ENCODE assay signal across 8 mouse cellular contexts in genomic region chr3:105959999-105960398, GRCm38 (mm10). TPM values are rescaled to one million over a fixed set of nuclear protein-coding genes. Genes with fewer than 3 reads are reported as not detected.
DNase-seq lines count a peak whose midpoint lies in the region; ATAC-seq and TF ChIP-seq lines count a peak whose summit lies in the region.

Atp5f1 (minus strand) TSS chr3:105960099.

- ATAC-seq in intestine, postnatal 0 days, result no peak
- no peak for ATAC-seq in midbrain, embryonic 11.5 days (ENCODE audit: low FRiP score)

- H3K4me1 ChIP-seq in bone marrow, adult 2 months (ENCODE audit: control insufficient read depth, insufficient read depth, low read length), result no peaks in the 10 kb centered on the region
- no peaks in the 10 kb centered on the region; the same call in 1 of the 2 replicates for H3K4me1 ChIP-seq in intestine, postnatal 0 days (replicated peaks; ENCODE audit: control insufficient read depth, insufficient read depth, low read length)
- peaks cover 14% of the 10 kb centered on the region for H3K4me1 ChIP-seq in midbrain, embryonic 11.5 days (ENCODE audit: control insufficient read depth, insufficient read depth, low read length)

- peak within 1 kb of the TSS; percentile 92 for H3K4me3 ChIP-seq in bone marrow, adult 2 months (replicated peaks; ENCODE audit: control insufficient read depth, low read depth, low read length)
- H3K4me3 ChIP-seq in intestine, postnatal 0 days (ENCODE audit: low read depth, low read length), result peak within 1 kb of the TSS; percentile 91
- H3K4me3 ChIP-seq in midbrain, embryonic 11.5 days (ENCODE audit: low read depth, low read length), result peak within 1 kb of the TSS; percentile 94

- H3K4me2 ChIP-seq in intestine, postnatal 0 days (replicated peaks; ENCODE audit: low read depth), result peak within 1 kb of the TSS; percentile 95
- H3K4me2 ChIP-seq in midbrain, embryonic 11.5 days, result peak within 1 kb of the TSS; percentile 83

- H3K9me3 ChIP-seq in intestine, postnatal 0 days (ENCODE audit: control insufficient read depth), result no peaks in the 10 kb centered on the region
- H3K9me3 ChIP-seq in midbrain, embryonic 11.5 days (ENCODE audit: control insufficient read depth, low read length), result no peaks in the 10 kb centered on the region

- no peak for TF ChIP-seq POLR2A in bone marrow, adult 2 months (IDR thresholded peaks at IDR 0.05; ENCODE audit: borderline replicate concordance, control insufficient read depth, low read depth, low read length)

- 13% methylated on average over 6 of the region's 6 CpGs for WGBS in bone marrow, adult 2 months
- WGBS in intestine, postnatal 0 days, result 6% methylated on average over 6 of the region's 6 CpGs
- 10% methylated on average over 6 of the region's 6 CpGs for WGBS in midbrain, embryonic 11.5 days

- DNase-seq in layer of hippocampus, adult 18-20 months (ENCODE audit: low spot score in 2 of 2), result no peak
- DNase-seq in layer of hippocampus, adult 9-11 months, result no peak
- DNase-seq in gastrocnemius, postnatal 4 days (ENCODE audit: low spot score in 2 of 2), result no peak
- no peak for DNase-seq in midbrain, embryonic 11.5 days (ENCODE audit: low spot score, missing footprints)
- DNase-seq in T-cell, adult 2 months (ENCODE audit: low spot score), result no peak
- DNase-seq in thymus, postnatal 10 days (ENCODE audit: low spot score in 2 of 2), result no peak

- peaks cover 30% of the 10 kb centered on the region for H3K36me3 ChIP-seq in intestine, postnatal 0 days (ENCODE audit: control insufficient read depth, insufficient read depth)
- peaks cover 23% of the 10 kb centered on the region for H3K36me3 ChIP-seq in midbrain, embryonic 11.5 days (ENCODE audit: control insufficient read depth, insufficient read depth, low read length)

- H3K27me3 ChIP-seq in intestine, postnatal 0 days (replicated peaks; ENCODE audit: control insufficient read depth, insufficient read depth, low read length), result no peaks in the 10 kb centered on the region
- no peaks in the 10 kb centered on the region for H3K27me3 ChIP-seq in midbrain, embryonic 11.5 days (ENCODE audit: control insufficient read depth, insufficient read depth, low read length)

- no peak for TF ChIP-seq CTCF in bone marrow, adult 2 months (IDR thresholded peaks at IDR 0.05; ENCODE audit: control insufficient read depth, insufficient read depth, low read length)
- no peak for TF ChIP-seq CTCF in intestine, postnatal 0 days (IDR thresholded peaks at IDR 0.05; ENCODE audit: low read depth)

- H3K27ac ChIP-seq in bone marrow, adult 2 months (ENCODE audit: control insufficient read depth, insufficient read depth, low read depth, low read length, poor library complexity), result peak within 1 kb of the TSS; percentile 91
- peak within 1 kb of the TSS; percentile 92 for H3K27ac ChIP-seq in intestine, postnatal 0 days (ENCODE audit: low read depth, low read length)
- H3K27ac ChIP-seq in midbrain, embryonic 11.5 days (ENCODE audit: low read depth, low read length), result peak within 1 kb of the TSS; percentile 73

- H3K9ac ChIP-seq in intestine, postnatal 0 days (ENCODE audit: low read depth, low read length), result peak within 1 kb of the TSS; percentile 96
- peak within 1 kb of the TSS; percentile 97 for H3K9ac ChIP-seq in midbrain, embryonic 11.5 days (ENCODE audit: low read length)

RNA-seq across cellular contexts. Expression of gene Atp5f1, which starts in this region (rescaled TPM):
- total RNA-seq in layer of hippocampus, adult 18-20 months (2021), result 100 to 1,000 TPM; 250 to 254 TPM
- 125 and 184 TPM in 2 replicates for polyA plus RNA-seq in bone marrow, adult 2 months (2011; ENCODE audit: insufficient read depth, insufficient read length, low replicate concordance, missing spikeins)
- 100 to 1,000 TPM; 452 to 496 TPM for total RNA-seq in gastrocnemius, postnatal 4 days (2021)
- 556 and 605 TPM in 2 replicates for polyA plus RNA-seq in intestine, postnatal 0 days (2015; fragmentation: Nextera tagmentation; extraction: Ambion mirVana)
- 566 and 581 TPM in 2 replicates for polyA plus RNA-seq in midbrain, embryonic 11.5 days (2014; fragmentation: Nextera tagmentation; extraction: Ambion mirVana)
